Mouse (Mus musculus) right cerebral cortex, postnatal 25 days (tissue): ENCODE measurements around the gene Nlgn1.

Experiments used
- DNase-seq: peaks from one replicate; pipeline ENCODE4 v3.0.0; 2022

Gene Nlgn1

GRCm38 (mm10) chr3:26039696-26040095 lies 292.6 kb downstream of the Nlgn1 start:
- DNase-seq, result no peak

GRCm38 (mm10) chr3:26026025-26026424 lies 306.2 kb downstream of the Nlgn1 start:
- DNase-seq, result no peak

DNA sequence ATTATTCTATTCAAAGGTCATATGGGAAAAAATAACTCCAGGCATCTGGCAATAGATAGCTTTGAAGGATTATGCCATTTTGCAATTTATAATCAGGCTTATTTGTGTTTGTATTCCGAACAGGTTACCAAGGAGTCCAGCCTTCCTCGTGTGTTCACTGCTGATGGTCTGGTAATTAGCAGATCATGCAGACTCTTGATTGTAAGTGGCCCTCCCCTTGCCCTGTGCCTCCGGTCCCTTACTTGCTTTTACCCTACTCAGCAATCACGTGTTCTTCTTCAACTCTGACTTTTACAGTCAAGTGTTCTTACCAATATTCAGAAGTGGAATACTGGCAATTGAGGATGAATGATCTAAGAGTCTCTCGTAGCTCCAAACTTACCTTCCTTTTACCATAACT lies 309.0 kb downstream of the Nlgn1 start:
- no peak for DNase-seq

GRCm38 (mm10) chr3:26021632-26022184 lies 310.6 kb downstream of the Nlgn1 start:
- no peak for DNase-seq

DNA sequence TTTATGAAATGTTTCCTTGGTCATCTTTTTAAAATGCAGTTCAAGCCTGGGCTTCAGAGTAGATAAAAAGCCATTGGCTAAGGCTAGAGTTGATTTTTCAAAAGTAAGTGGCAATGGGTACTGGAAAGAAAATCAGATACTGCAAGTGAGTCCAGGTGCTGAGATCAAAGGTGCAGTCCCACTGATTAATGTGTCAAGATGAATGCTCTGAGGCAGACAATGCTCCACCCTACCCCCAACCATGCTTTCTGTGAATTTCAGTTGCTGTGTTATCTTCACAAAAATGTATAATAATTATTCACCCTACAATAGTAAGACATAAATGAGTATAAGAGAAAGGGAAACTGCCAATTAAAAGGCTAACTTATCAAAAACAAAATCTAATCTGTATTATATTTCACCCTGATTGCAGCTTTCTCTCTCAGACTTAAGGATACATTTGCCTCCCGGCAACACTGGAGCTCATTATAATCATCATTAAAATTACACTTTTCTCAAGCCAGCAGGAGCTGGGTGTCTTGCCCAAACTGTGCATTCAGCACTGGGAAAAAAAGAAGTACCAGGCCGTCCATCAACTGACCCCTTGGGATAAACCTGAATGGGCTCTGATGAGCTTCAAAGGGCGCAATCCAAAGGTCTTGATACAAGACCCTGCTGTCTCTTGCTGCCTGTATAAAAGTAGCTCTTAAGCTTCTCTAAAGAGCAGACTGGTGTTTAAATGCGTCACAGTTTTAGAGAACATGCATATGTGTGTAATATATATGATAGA lies 320.8 kb downstream of the Nlgn1 start:
- DNase-seq, result no peak

GRCm38 (mm10) chr3:26002863-26003608 lies 329.2 kb downstream of the Nlgn1 start:
- no peak for DNase-seq

GRCm38 (mm10) chr3:26002367-26002766 lies 329.9 kb downstream of the Nlgn1 start:
- no peak for DNase-seq

GRCm38 (mm10) chr3:25967546-25967945 lies 364.7 kb downstream of the Nlgn1 start:
- no peak for DNase-seq

DNA sequence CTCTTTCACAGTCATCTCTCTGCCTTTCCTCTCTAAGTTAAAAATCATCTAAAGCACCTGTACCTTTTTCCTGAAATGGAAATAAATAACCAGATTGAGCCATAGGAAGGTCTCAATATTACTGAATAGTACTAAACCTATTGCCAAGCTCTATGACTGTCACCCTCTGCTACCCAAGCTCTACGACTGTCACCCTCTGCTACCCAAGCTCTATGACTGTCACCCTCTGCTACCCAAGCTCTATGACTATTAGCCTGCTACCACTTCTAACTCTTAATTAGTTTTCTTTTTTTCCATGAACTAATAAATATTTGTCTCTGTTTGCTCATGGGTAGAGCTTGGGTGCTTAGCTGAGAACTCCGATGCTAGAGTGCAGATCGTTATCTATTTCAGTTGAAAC lies 368.0 kb downstream of the Nlgn1 start:
- no peak for DNase-seq

- DNase-seq, result no peak
These were observed 368.7 kb downstream of the Nlgn1 start for GRCm38 (mm10) chr3:25963568-25963967.

GRCm38 (mm10) chr3:25916535-25916934 lies 415.7 kb downstream of the Nlgn1 start:
- no peak for DNase-seq

- no peak for DNase-seq
These were observed 417.7 kb downstream of the Nlgn1 start for GRCm38 (mm10) chr3:25914365-25915065.

DNA sequence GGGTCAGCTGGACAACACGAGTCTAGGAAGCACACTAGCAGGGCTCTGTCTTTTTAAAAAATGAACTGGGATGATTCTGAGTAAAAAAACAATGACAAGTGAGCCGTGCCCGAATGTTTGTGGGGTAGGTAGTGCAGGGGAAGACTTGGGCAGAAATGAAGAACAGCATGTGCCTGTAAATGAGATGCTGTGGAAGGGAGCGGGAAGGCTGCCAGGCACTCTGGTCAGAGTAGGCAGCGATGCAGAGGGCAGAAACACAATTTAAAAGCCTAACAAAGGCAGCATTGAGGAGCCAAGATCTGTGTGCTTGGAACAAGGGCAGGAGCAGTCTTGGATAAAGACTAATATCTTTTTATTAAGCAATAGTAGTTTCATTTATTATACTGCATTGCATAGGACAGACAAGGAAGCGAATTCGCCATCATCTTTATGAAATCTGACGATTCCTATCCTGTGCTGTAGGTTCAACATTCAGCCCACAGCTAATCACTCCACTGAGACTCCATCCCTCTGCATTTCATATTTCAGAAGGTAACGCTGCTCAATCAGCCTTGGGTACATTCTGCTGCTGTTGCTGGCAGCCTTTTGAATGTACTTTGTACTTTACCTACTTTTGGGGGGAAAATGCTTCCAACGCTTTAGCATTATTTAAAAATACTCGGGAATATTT lies 429.0 kb downstream of the Nlgn1 start:
- DNase-seq, result peak; percentile 72

GRCm38 (mm10) chr3:25897456-25897855 lies 434.8 kb downstream of the Nlgn1 start:
- no peak for DNase-seq

DNA sequence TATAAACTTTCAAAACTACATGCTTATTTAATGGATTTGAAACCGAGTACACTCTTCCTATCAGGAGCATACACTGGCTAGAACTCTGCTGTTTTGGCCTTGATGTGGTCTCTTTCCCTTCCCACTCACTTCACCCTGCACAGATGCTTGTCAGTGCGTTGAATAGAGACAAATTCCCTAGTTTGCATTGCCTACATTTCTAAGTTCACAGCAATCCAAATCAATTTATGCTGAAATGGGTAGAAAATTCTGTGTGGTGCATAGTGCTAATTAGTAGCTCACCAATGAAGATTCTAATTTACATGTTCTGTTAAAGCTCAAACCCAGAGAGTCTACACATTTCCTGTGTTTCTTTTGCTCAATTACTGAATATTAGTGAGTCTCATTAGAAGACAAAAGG lies 447.5 kb downstream of the Nlgn1 start:
- DNase-seq, result no peak

DNA sequence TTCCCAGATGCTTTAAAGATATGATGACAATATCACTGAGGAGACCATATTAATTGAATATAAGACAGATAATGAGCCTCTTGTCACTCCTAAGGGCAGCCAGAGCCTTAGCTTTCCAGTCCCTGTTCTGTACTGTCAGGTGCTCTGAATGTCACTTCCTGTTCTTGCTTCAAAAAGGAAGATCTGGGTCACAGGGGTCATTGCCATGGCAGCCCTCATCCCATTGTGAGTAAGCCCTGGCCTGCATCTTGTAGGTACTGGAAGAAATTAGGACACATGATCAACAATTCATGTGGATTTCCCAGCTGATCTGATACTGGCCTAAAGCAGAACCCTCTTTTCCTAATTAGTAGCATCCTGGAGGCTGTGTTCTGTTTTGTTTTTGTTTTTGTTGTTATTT lies 463.1 kb downstream of the Nlgn1 start:
- no peak for DNase-seq

GRCm38 (mm10) chr3:25858384-25858783 lies 473.9 kb downstream of the Nlgn1 start:
- DNase-seq, result no peak

DNA sequence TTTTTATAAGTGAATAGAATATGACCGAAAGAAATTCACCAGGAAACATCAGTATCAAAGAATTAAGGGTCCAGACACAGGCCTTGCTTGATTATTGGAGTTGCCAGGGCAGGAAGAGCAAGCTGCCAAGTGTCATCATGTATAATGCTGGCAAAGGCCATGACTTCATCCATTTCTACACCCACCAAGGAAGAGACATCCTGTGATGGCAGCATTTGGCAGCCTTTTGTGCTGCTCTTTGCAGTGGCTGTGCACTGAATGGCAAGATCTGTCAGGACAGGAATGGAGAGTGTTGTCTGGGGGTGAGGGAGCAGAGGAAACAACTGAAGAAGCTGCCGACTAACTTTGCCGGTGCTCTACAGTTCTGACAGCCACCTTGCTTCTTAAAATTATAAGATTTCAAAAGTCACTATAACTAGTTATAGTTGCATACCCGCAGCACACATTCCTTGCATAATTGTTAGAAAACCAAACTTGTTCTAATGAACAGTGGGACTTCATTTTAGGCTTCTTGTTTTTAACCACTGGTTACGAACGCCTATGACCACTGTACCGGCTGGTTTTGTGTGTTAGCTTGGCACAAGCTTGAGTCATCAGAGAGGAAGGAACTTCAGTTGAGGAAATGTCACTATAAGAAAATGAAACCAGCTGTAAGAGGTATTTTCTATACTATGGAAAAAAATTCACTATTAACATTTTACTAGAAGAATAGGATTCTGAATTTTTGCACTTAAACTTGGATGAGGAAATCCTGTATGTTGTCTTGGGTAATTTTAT lies 487.4 kb downstream of the Nlgn1 start:
- DNase-seq, result no peak

GRCm38 (mm10) chr3:25830237-25830636 lies 502.0 kb downstream of the Nlgn1 start:
- DNase-seq, result no peak

DNA sequence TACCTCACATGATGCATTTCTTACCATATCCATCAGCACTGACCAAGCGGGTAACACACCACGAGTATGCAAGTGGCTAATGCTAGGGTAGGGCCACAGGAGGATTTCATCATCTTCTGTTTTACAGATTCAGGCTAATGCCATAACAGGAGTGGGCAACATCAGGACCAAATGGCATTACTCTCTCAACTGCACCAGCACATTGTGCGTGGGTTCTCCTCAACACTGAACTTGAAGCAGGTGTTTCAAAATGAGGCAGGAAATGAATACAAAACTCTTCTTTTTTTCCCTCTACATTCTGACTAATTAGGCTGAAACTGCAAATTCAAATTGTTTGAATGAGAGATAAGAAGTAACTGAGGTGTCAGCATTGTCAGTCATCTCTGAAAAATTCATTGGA lies 518.9 kb downstream of the Nlgn1 start:
- DNase-seq, result no peak

DNA sequence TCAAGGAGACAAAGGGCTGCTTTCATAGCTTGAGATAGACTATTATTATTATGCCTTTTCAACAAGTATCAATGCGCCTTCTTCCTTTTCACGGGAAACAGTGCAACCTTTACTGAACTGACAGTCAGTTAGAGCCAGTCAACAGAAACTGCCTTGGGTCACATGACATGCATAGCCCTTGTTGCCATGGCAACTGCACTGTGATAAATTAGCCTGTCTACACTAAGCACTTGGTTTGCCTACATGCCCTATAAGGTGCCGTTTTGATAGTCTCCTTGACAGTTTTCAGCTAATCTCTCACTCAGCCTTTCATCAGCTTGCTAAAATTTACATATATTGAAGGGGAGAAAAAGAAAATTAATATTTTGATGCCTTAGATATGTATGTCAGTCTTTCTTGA lies 524.7 kb downstream of the Nlgn1 start:
- no peak for DNase-seq

- no peak for DNase-seq
These were observed 550.6 kb downstream of the Nlgn1 start for GRCm38 (mm10) chr3:25781651-25782050.
